Mouse (Mus musculus) liver, postnatal 0 days (tissue): ENCODE data around the gene Mcoln3.

Experiments
- CTCF ChIP-seq: sonication (generic); IDR thresholded peaks from 2 replicates; pipeline ENCODE4 v1.5.1; 2016; ENCODE audit warnings: antibody characterized with exemption, low read depth
- EP300 ChIP-seq: IDR thresholded peaks from 2 replicates; pipeline ENCODE4 v1.6.1; 2016; ENCODE audit warnings: antibody characterized with exemption, low read depth, mild to moderate bottlenecking

DNA sequence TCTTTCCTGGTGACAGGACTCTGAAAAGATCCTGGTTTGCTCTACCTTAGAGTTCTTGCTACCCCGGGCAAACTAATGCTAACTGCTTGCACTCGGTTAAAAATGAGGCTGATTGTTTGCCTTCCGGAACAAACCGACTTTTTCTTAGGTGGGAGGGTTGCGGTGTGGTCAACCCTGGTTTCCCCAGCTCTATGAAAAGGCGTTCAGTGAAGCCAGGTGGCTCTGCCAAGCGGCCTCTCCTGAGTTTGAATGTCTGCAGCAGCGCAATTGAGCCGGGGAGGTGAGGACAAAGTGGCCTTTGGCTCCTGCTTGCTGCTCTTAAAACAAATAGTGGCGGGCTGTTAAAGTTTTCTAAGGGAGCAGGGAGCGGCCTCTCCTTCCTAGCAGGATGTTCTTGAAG, 33.3 kb downstream of the Mcoln3 start:
- TF ChIP-seq CTCF (no peak), EP300 (no peak)
